Mouse (Mus musculus) embryo, embryonic 11 days (tissue): ENCODE measurements around the gene Dlg4.
"Not testable (repeated sequence)": the region's sequence is repeated elsewhere in the genome, so short reads cannot be mapped to it uniquely, and the experiment has no call there.

Experiments
- DNase-seq: peaks from one replicate; pipeline ENCODE4 v3.0.0-alpha.2; 2015

Gene Dlg4

GRCm38 (mm10) chr11:70055618-70056214 is 39.0 kb downstream of the Dlg4 start:
- peak; percentile 78 for DNase-seq

GRCm38 (mm10) chr11:70057805-70058204 is 41.1 kb downstream of the Dlg4 start:
- DNase-seq, result no peak

- no peak for DNase-seq
Observed at GRCm38 (mm10) chr11:70059930-70060329, 43.2 kb downstream of the Dlg4 start.

GRCm38 (mm10) chr11:70063053-70063452 is 46.3 kb downstream of the Dlg4 start:
- no peak for DNase-seq

- DNase-seq, result no peak
Observed at GRCm38 (mm10) chr11:70066701-70067100, 50.0 kb downstream of the Dlg4 start.

GRCm38 (mm10) chr11:70068245-70068644 is 51.5 kb downstream of the Dlg4 start:
- DNase-seq, result no peak

GRCm38 (mm10) chr11:70070057-70070456 is 53.3 kb downstream of the Dlg4 start:
- no peak for DNase-seq

GRCm38 (mm10) chr11:70070603-70071002 is 53.9 kb downstream of the Dlg4 start:
- DNase-seq, result not testable (repeated sequence)

- peak; percentile 90 for DNase-seq
Observed at GRCm38 (mm10) chr11:70074379-70075071, 57.8 kb downstream of the Dlg4 start.

GRCm38 (mm10) chr11:70075581-70075980 is 58.8 kb downstream of the Dlg4 start:
- DNase-seq, result no peak

- no peak for DNase-seq
Observed at GRCm38 (mm10) chr11:70077441-70077840, 60.7 kb downstream of the Dlg4 start.

GRCm38 (mm10) chr11:70079175-70079574 is 62.4 kb downstream of the Dlg4 start:
- no peak for DNase-seq

- no peak for DNase-seq
Observed at GRCm38 (mm10) chr11:70079928-70080327, 63.2 kb downstream of the Dlg4 start.

GRCm38 (mm10) chr11:70080803-70081590 is 64.3 kb downstream of the Dlg4 start:
- DNase-seq, result no peak

- DNase-seq, result no peak
Observed at GRCm38 (mm10) chr11:70084563-70084962, 67.8 kb downstream of the Dlg4 start.

GRCm38 (mm10) chr11:70091986-70092783 is 75.4 kb downstream of the Dlg4 start, which contains the start of gene Asgr2:
Gene Asgr2, plus strand, starts transcription at chr11:70092644.
- DNase-seq, result no peak
